Mouse (Mus musculus) T-helper 2 cell (primary cell): ENCODE data around the gene Mrln.

Source experiments
- in situ Hi-C: fragments of 300-600 bp; cut with MboI, MseI; formaldehyde crosslinking; loops from one replicate; pipeline ENCODE4 v1.15.1; 2025; ENCODE audit warnings: high pct_unique_total_duplicates

The Mrln gene

DNA sequence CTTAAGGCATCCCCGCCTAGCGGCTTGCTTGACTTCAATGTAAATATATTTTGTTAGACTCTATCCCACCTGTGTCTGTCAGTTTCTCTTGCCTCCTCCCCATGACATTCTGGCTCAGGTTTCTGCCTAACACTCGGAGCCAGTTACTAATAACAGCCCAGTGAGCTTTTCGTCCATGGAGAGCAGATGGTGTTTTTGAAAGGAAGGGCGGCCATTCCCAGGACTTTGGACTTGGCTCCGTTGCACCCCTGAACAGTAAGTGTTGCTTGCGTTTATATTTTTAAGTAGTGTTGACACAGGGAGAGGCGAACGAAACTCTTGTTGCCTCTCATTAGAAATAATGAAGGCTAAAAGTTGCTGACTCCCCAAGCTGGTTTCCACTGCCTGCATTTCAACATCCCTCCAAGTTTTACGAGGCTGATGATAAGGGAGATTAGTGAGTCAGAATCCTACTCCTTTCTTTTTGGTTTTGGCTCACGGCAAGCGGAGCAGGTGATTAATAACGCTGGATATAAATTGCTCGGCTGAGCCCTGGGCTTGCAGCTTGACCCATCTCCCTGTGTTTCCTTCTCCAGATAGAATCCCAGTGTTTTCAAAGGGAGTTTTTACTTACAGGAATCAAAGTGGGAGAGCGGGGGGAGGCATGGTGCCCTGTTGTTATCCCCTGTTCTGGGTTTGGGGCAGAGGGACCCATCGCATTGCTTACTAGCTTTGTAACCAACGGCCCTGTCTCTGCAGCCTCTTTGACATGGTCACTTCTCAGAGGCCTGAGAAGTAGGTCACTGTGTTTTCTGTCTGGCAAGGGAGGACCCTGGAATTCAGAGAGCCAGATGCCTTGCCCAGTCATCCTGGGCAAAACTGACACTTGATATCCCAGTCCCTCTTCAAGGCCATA is at the start of gene Mrln:
Gene Mrln (plus strand): TSS at position 160 of the 895 bp plus-strand sequence.
- in situ Hi-C loops, result no loop called here

DNA sequence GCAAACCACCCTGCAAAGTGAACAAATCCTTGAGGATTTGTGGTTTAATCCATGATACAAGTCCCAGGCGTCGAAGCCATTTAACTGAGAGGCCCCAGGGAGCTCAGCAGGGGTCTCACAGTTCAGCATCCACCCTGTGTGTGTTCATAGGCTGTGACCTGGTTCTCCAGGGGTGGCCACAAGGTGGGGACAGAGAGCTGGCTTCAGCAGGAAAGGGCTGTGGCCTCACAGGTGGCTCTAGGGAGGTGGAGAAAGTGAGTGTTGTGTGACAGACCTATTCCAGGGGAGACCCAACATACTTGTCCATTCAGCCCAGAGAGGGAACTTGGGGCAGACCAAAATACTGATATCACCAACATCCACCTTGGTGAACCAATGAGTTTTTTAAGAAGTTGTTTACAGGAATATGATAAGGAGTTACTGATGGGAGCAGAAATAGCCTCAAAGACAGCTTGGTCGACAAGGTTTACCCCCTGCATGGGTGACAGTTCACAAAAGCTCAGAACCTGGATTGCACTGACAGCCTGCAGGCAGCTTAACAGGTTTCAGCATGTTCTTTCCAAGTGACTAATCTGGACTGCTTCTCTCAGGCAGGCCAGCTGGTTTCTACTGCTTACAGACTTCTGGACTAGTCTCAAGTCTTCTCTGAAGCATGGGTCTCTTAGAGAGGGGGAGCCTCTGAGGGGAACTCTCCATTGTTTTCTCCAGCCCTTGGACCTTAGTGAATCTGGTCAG is 47.9 kb upstream of the Mrln start:
- in situ Hi-C loops, result no loop called here

DNA sequence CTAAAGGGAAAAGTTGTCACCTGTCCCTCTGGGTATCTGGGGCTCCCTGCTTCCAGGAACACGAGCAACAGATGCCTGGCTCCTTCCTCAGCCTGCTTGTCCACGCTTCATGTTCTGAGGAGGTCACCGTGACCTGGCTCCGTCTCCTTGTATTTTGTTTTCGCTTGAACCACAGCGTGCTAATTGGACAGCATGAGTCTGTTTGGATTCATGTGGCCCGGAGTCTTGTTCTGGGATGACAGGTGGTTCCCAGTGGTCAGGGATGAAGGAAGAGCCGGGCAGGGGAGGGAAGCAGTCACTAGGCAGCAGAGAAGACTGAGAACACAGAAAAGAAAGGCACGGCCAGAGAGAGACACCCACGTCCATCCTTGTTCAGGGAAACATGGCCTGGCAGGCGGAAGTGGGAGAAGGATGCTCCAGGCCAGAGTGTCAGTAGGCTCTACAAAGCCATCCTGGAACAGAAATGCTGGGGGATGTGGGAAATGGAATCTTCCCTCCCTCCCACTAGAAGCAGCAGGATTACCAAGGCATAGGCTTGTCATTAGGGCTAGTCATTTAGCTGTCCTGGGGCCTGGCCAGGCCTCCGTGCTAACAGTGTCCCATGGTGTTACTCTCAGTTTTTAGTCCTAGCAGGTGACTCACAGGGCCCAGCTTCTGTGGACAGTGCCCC is 44.7 kb upstream of the Mrln start:
- in situ Hi-C loops, result no loop called here

DNA sequence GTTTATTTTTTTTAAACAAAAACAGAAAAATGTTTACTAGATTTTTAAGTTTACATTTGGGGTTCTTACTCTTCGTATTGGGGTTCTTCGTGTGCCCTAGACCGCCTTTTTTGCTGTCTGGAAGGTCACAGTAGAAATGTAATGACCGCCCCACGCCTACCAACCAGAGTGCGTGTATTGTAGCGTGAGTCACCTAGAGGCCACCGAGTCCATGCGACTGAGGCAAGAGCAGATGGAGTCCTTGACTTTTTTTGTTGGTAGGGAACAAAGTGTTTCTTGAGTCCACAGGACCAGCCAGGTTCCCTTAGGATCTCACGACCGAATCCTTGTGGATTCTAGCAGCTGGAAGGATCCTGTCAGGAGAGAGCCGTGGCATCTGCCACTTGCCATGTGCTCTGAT is 43.7 kb upstream of the Mrln start:
- in situ Hi-C loops, result no loop called here

DNA sequence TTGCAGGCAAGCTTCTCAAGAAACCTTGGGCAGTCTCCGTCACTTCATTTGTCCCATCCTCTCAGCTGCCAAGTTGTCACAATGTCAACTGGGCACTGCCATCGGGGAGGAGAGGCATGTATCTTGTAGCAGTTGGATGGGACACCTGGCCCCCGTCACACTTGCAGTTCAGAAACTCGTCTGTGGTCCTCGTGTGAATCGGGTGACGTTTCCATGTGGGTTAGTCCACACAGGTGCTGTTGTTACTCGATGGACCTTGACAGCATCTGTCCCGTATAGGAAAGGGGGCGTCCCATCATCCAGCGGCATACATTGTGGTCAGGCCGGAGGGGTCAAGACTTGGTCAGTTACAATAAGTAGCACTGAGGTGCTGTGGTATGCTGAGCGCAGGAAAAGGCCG is 43.0 kb upstream of the Mrln start:
- in situ Hi-C loops, result no loop called here

DNA sequence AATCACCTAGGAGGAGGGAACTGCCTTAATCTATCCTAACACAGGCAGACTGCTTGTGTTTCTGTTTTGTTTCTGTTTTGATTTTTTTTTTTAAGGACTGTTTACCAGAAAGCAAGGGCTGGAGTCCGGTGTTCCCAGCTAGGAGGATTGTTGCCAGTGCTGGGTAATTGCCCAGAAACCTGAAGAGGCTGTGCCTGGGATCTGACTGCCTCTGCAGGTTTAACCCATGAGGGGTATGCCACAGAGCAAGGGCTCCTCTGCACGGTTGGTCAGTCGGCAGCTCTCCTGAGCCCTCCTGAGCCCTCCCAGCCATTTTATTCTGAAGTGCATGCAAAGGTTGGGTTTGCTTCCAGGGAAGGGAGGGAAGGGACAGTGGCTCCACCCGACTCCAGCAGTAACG is 40.8 kb upstream of the Mrln start:
- in situ Hi-C loops, result no loop called here

DNA sequence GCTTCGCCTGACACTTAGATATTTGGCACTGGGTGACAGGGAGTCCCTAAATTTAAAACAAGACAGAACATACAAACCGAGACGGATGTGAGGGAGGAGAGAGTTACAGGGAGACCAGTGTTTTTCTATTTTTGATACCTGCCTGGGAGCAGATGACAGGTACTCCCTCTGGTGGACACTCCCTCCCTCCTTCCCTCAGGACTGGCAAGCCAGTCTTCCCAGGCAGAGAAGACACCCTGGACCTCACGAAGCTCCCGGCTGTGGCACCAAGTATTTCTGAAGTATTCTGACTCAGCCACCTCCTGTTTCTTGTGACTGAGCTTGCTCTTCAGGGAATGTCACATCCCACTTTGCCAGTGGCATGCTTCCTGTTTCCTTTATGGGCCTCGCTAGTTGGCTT is 38.6 kb upstream of the Mrln start:
- in situ Hi-C loops, result no loop called here

DNA sequence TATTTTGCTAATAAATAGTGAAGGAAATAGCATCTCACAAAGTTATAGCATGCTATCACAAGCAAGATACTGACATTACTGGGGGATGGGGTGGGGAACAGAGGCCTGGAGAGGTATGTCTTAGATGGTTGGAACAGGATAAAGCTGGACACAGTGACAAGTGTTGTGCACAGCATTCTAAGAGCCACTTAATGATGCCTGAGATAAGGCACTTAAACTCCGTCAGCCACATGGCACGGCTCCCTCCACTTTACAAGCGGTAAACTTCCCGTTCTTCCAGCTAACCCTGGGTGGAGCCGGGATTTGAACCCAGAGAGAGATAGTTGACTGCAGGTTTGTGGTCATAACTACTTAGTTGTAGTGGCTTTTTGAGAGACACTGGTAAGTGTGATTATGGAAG is 38.0 kb upstream of the Mrln start:
- in situ Hi-C loops, result no loop called here

DNA sequence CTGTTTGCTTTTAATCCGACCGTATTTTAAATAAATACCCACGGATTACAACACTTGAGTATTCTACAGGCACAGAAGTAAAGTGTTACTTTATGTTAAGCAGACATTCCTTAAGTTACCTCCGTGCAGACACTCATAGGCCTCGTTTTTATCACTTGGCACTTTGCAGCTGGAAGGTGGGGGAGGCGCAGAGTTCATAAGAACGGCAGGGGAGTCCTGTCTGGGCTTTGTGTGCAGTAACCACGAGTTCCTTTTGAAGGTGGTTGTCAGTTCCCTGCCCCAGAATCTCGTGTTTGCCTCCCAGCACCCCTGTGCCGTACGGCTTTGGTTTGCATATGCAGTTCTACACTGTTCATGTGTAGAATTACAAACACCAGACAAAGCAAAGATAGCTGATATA is 36.8 kb upstream of the Mrln start:
- in situ Hi-C loops, result no loop called here

DNA sequence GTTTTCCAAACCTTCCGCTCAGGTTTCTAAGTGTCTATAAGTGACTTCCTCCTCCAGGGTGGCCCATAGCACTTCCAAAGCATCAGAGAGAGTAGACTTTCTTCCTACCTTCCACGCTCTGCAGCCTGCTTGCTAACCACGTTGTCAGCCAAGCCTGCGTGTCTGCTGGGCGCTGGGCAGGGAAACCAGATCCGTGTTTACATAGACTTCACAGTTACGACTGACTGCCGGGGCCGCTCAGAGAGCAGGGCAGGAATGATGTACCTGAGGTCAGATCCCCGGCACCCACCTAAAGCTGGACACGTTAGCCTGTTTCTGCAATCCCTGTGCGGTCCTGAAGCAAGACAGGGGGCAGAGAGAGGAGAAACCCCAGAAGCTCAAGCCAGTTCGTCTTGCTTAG is 36.1 kb upstream of the Mrln start:
- in situ Hi-C loops, result no loop called here

DNA sequence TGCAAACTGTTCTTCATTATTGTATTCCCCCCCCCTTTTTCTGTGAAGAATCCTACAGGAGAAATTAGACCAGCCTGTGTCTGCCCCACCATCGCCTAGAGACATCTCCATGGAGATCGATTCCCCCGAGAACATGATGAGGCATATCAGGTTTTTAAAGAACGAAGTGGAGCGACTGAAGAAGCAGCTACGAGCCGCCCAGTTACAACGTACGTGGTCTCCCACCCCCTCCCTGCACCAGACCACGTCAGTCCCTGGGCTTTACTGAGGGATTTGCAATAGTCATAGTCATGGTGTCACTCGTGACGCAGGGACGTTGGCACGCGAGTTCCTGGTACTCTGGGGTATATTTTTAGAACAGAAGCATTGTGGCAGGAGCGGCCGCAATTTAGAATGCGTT is 35.4 kb upstream of the Mrln start:
- in situ Hi-C loops, result no loop called here

DNA sequence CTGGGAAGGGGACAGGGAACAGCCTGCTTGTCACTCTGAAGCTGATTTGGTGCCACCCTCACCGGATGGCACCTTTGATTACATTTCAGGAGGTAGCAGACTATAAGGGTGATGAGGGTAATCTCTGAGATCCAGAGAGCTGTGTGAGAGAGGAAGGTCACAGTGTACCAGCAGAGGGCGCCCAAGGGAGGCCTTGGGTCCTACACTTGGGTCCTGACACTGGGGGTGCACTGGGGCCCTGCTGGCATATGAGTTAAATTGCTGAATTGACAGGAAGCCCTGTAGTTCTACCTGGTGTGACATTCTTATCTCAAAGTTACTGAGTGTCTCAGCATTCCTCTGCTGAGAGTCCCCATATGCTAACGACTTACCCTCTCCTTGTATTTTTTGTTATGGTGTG is 31.1 kb upstream of the Mrln start:
- in situ Hi-C loops, result no loop called here

DNA sequence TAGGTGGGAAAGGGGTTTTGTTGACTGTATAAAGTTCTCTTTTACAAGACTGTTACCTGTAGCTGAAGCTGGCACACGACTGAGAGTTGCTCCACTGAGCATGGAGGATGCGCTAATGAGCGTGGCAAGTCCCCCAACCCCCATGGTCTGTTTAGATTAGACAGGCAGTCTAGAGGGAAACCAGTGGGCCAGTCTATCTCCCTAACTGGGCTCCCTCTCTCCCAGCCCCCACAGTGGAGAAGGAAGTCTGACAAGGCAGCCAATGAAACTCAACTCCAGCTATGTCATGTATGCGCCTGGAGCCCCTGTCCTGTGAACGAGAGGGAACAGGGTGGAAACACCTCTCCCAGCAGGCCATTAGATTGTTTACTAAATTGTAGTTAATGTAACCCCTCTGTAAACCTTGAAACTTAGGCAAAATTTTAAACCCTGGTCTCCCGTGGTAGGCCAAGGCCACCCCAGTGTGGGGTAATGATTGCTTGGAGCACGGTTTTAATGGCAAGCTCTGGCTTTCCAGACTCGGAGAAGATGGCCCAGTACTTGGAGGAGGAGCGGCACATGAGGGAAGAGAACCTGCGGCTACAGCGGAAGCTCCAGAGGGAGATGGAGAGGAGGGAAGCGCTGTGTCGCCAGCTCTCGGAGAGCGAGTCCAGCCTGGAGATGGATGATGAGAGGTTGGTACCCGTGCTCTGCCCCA is 29.8 kb upstream of the Mrln start:
- in situ Hi-C loops, result no loop called here

DNA sequence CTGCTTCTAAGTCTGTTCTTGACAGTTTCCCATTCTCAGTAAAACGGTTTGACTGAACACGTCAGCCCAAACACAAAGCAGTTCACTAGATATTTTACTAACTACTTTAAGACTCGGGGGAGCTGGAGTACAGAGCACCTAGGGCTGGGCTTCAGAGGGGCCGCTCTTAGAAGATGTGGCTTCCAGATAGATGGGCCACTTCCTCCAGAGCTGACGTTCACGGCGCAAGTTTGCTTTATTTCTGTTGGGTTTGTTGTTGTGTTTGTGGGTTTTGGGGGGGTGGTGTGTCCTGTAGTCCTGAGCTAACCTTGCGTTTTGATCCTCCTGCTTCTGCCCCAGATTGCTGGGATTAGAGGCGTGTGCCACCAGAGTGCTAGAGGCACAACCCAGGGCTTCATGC is 23.7 kb upstream of the Mrln start:
- in situ Hi-C loops, result no loop called here

DNA sequence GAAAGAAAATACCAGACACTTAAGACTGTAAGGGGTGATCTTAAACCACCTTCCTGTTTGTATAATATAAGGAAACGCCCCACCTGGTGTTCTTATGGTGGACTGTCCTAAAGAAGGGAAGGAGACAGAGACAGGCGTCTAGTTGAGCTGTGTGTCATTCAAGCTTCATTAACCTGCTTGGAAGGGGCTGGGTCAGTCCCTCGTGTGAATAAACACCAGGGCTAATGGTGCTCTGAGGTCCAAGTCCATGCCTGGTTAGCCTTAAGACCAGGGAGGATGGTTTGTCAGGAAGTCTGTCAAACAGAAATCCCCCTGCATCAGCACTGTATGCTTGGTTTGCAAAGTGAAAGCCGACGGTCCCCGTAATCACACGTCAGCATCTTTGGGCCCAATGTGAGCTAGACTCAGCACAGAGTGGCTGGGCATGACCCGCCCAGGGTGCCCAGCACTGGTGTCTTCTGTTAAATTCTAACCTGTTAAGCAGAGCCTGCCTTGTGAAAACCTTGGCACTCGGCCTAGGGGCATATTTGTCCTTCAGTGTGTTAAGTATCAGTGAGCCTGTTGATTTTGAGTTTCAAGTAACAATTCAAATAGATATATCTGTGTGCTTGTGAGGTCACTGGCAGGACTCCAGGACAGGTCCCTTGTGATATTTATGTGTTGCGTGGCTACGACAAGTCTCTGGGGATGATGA is 23.0 kb upstream of the Mrln start:
- in situ Hi-C loops, result no loop called here

DNA sequence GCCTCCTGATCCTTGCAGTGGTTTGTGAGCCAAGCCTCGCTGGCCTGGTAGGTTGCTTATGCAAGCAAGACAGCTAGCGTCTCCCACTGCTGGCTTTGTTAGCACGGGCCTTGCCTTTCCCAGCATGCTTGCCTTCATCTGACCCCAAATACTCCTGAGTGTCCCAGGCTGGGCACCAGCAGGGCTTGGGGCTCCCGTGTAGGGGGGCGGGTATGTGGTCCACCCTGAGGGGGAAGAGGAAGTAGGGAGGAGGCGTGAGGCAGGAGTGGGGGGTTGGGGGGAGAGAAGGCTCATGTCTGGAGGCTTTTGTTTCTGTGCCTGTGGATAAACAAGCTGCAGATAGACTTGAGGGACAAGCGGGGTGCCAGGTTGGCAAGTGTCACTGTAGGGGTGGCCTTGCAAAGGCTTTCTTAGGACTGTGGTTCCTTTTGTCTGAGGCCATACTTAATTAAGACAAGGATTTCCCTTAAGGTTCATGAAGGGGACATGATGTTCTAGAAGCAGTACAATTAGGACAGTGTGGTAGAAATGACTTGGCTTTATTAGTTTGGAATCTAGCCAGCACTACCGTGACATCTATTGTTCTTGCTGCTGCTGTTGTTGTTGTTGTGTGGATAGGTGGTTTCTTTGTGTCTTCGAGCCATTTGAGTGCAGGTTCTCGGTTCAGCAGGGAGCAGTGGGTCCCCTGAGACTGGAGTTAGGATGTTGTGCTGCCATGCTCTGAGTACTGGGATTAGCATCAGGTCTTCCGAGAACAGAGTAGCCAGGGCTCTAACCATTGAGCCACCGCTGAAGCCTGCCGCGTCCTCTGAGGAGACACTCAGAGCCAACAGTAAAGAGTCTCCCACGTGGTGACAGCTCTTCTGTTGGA is 21.0 kb upstream of the Mrln start:
- in situ Hi-C loops, result no loop called here

DNA sequence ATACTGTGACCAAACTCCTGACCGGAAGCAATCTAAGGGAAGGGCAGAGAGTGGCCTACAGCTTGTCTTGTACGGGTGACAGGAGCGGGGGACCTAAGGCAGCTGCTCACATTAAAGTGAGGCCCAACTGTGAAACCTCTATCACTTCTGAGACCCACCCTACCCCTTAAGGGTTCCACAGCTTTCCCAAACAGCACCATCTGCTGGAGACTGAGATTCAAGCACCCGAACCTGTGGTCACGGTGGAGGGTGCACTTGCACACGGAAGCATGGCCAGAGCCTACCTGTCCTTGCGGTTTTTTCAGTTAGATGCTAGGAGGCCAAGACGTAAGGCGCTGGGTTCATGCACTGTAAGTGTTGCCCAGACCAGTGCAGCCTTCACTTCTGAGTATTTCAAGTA is 18.3 kb upstream of the Mrln start:
- in situ Hi-C loops, result no loop called here

DNA sequence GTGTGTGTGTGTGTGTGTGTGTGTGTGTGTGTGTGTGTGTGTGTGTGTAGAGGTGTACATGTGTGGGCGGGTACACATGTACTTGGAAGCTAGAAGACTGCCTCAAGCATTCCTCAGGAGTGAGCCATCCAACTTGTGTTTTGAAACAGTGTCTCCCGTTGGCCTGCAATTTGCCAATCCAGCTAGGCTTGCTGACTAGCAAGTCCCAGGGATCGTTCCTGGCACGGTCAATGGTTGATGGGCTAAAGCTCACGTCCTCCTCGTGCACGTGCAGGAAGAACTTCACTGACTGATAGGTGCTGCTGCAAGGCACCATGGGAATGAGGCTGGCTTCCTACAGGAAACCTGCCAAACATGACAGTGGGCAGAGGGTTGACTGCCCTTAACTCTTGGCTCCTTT is 17.9 kb upstream of the Mrln start:
- in situ Hi-C loops, result no loop called here

DNA sequence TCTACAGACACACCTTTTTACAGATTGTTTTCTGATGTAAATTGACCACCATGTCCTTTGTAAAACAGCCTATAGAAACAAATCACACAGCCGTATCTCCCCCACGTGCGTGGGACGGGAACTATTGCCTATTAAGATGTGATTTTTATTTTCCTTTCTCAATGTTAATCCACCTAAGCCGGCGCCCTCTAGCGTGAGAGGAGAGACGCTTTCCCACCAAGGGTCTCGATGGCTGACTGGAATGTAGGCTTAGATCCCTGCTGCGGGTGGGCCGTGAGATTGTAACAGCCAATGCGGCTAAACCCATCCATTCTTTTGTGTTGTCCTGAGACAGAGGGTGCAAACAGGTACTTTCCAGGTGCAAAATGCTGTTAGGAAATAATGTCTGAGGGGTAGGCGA is 14.6 kb upstream of the Mrln start:
- in situ Hi-C loops, result no loop called here

DNA sequence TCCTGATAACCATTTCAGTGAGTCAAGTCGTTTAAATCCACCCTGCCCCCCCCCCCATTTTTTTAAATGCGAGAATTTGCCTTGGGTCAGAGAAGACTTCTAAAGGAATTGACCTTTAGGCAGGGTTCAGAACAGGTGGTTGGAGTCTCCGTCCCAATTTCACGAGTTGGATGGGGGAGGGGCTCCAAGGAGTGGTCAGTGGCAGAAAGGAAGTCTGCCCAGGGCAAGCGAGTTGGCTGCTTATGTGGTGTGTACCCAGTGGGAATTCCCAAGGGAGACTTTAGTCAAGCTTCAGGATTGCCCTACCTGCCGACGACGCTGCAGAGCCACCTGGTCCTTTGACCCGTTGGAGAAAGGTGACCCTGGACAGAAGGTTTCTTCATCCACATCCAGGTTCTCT is 10.2 kb upstream of the Mrln start:
- in situ Hi-C loops, result no loop called here
